Mouse (Mus musculus) small intestine, adult 2 months (tissue): ENCODE measurements around the gene Akap13.

Experiments
- CTCF ChIP-seq: fragments of 200-500 bp; IDR thresholded peaks from 2 replicates; pipeline ENCODE4 v1.5.1; 2012; ENCODE audit warnings: low read depth, mild to moderate bottlenecking, control low read depth, inconsistent platforms, low read length, moderate library complexity, mixed read lengths; ENCODE audit not compliant: insufficient replicate concordance, insufficient read length; ENCODE audit errors: extremely low read depth
- POLR2A ChIP-seq: fragments of 200-500 bp; IDR thresholded peaks from 2 replicates; pipeline ENCODE4 v1.6.1; 2012; ENCODE audit warnings: low read depth, mild to moderate bottlenecking, control low read depth, inconsistent platforms, low read length, moderate library complexity

DNA sequence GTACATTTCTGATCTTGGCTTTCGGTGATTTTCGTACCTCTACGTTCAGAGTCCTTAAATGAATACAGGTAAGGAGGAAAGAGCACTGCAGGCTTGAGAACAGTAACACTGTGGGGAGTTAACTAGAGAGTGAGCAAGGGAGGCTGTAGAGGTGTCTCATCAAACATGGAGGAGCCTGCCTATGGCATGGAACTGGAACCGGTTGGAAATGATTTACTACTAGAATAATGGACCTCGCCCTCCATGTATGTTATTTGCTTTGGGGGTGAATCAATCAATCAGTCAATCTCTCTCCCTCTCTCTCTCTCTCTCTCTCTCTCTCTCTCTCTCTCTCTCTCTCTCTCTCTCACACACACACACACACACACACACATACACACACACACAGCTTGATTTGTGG lies 77.7 kb downstream of the Akap13 start:
- TF ChIP-seq POLR2A (no peak), CTCF (no peak)
